Mouse (Mus musculus): ENCODE measurements around the gene Nfasc. TPM values are rescaled to one million over a fixed set of nuclear protein-coding genes. Genes with fewer than 3 reads are reported as not detected.

Nfasc gene
- polyA plus RNA-seq, 2 experiments = 0.34 to 1.1 TPM

- H3K4me2 ChIP-seq (replicated peaks; ENCODE audit: low read depth, low read length, severe bottlenecking) = no peak overlapping the region
- no peaks in the 10 kb centered on the region for H3K27me3 ChIP-seq (ENCODE audit: control insufficient read depth, insufficient read depth, low read length)
- 78% methylated on average over 9 of the region's 9 CpGs for WGBS
- no peak overlapping the region for H3K27ac ChIP-seq (replicated peaks; ENCODE audit: low read depth, low read length)
- H3K4me1 ChIP-seq (ENCODE audit: control insufficient read depth, insufficient read depth, low read length) = no peaks in the 10 kb centered on the region
- DNase-seq (ENCODE audit: low spot score) (no peak), ATAC-seq (ENCODE audit: low FRiP score, low read depth) (no peak)
- no peaks in the 10 kb centered on the region for H3K36me3 ChIP-seq (ENCODE audit: control insufficient read depth, insufficient read depth, low read length)
- H3K9ac ChIP-seq (ENCODE audit: low read depth, low read length, severe bottlenecking) = no peak overlapping the region
- H3K9me3 ChIP-seq (ENCODE audit: control insufficient read depth, low read length) = no peaks in the 10 kb centered on the region
- no peak for TF ChIP-seq POLR2A (IDR thresholded peaks at IDR 0.05; ENCODE audit: borderline replicate concordance, extremely low read depth, insufficient read depth, insufficient read length)
- no peak overlapping the region for H3K4me3 ChIP-seq (replicated peaks; ENCODE audit: low read length)
These were observed 7.8 kb upstream of the Nfasc start for GRCm38 (mm10) chr1:132749217-132749884.

GRCm38 (mm10) chr1:132746302-132746701 lies 4.7 kb upstream of the Nfasc start:
- H3K27me3 ChIP-seq (ENCODE audit: control insufficient read depth, insufficient read depth, low read length) = peaks cover 17% of the 10 kb centered on the region

GRCm38 (mm10) chr1:132745636-132746035 lies 4.0 kb upstream of the Nfasc start:
- Histone ChIP-seq H3K4me3 (replicated peaks; ENCODE audit: low read length) (no peak overlapping the region), H3K4me1 (ENCODE audit: control insufficient read depth, insufficient read depth, low read length) (peaks cover 8% of the 10 kb centered on the region), H3K4me2 (replicated peaks; ENCODE audit: low read depth, low read length, severe bottlenecking) (no peak overlapping the region), H3K27me3 (ENCODE audit: control insufficient read depth, insufficient read depth, low read length) (peaks cover 23% of the 10 kb centered on the region), H3K9me3 (ENCODE audit: control insufficient read depth, low read length) (no peaks in the 10 kb centered on the region), H3K9ac (ENCODE audit: low read depth, low read length, severe bottlenecking) (no peak overlapping the region), H3K36me3 (ENCODE audit: control insufficient read depth, insufficient read depth, low read length) (no peaks in the 10 kb centered on the region), H3K27ac (replicated peaks; ENCODE audit: low read depth, low read length) (no peak overlapping the region)
- WGBS = 67% methylated on average over 5 of the region's 6 CpGs
- no peak for TF ChIP-seq POLR2A (IDR thresholded peaks at IDR 0.05; ENCODE audit: borderline replicate concordance, extremely low read depth, insufficient read depth, insufficient read length)
- ATAC-seq (ENCODE audit: low FRiP score, low read depth) (no peak), DNase-seq (ENCODE audit: low spot score) (no peak)

More at GRCm38 (mm10) chr1:132746302-132746701, 4.7 kb upstream of the Nfasc start:
- Histone ChIP-seq H3K9ac (ENCODE audit: low read depth, low read length, severe bottlenecking) (no peak overlapping the region), H3K36me3 (ENCODE audit: control insufficient read depth, insufficient read depth, low read length) (no peaks in the 10 kb centered on the region), H3K4me3 (replicated peaks; ENCODE audit: low read length) (no peak overlapping the region), H3K27ac (replicated peaks; ENCODE audit: low read depth, low read length) (no peak overlapping the region), H3K9me3 (ENCODE audit: control insufficient read depth, low read length) (no peaks in the 10 kb centered on the region), H3K4me1 (ENCODE audit: control insufficient read depth, insufficient read depth, low read length) (peaks cover 4% of the 10 kb centered on the region; the same call in 1 of the 2 replicates), H3K4me2 (replicated peaks; ENCODE audit: low read depth, low read length, severe bottlenecking) (no peak overlapping the region)
- 87% methylated on average over 9 of the region's 9 CpGs for WGBS
- no peak for TF ChIP-seq POLR2A (IDR thresholded peaks at IDR 0.05; ENCODE audit: borderline replicate concordance, extremely low read depth, insufficient read depth, insufficient read length)
- DNase-seq (ENCODE audit: low spot score) = no peak
- no peak for ATAC-seq (ENCODE audit: low FRiP score, low read depth)

GRCm38 (mm10) chr1:132739077-132739521 lies 2.5 kb downstream of the Nfasc start:
- peaks cover 42% of the 10 kb centered on the region for H3K27me3 ChIP-seq (ENCODE audit: control insufficient read depth, insufficient read depth, low read length)
- WGBS = 3% methylated on average over 11 of the region's 11 CpGs
- H3K9ac ChIP-seq (ENCODE audit: low read depth, low read length, severe bottlenecking) = no peak overlapping the region
- ATAC-seq (ENCODE audit: low FRiP score, low read depth) (no peak), DNase-seq (ENCODE audit: low spot score) (no peak)
- no peak overlapping the region for H3K27ac ChIP-seq (replicated peaks; ENCODE audit: low read depth, low read length)
- no peaks in the 10 kb centered on the region for H3K9me3 ChIP-seq (ENCODE audit: control insufficient read depth, low read length)
- H3K4me3 ChIP-seq (replicated peaks; ENCODE audit: low read length) = no peak overlapping the region
- H3K4me2 ChIP-seq (replicated peaks; ENCODE audit: low read depth, low read length, severe bottlenecking) = no peak overlapping the region
- peaks cover 8% of the 10 kb centered on the region for H3K4me1 ChIP-seq (ENCODE audit: control insufficient read depth, insufficient read depth, low read length)
- TF ChIP-seq POLR2A (IDR thresholded peaks at IDR 0.05; ENCODE audit: borderline replicate concordance, extremely low read depth, insufficient read depth, insufficient read length) = no peak
- no peaks in the 10 kb centered on the region for H3K36me3 ChIP-seq (ENCODE audit: control insufficient read depth, insufficient read depth, low read length)

GRCm38 (mm10) chr1:132736171-132736570 lies 5.4 kb downstream of the Nfasc start:
- TF ChIP-seq POLR2A (IDR thresholded peaks at IDR 0.05; ENCODE audit: borderline replicate concordance, extremely low read depth, insufficient read depth, insufficient read length) = no peak
- Histone ChIP-seq H3K4me3 (replicated peaks; ENCODE audit: low read length) (no peak overlapping the region), H3K27ac (replicated peaks; ENCODE audit: low read depth, low read length) (no peak overlapping the region), H3K27me3 (ENCODE audit: control insufficient read depth, insufficient read depth, low read length) (peaks cover 24% of the 10 kb centered on the region), H3K9me3 (ENCODE audit: control insufficient read depth, low read length) (no peaks in the 10 kb centered on the region), H3K4me2 (replicated peaks; ENCODE audit: low read depth, low read length, severe bottlenecking) (no peak overlapping the region), H3K36me3 (ENCODE audit: control insufficient read depth, insufficient read depth, low read length) (no peaks in the 10 kb centered on the region), H3K9ac (ENCODE audit: low read depth, low read length, severe bottlenecking) (no peak overlapping the region), H3K4me1 (ENCODE audit: control insufficient read depth, insufficient read depth, low read length) (peaks cover 3% of the 10 kb centered on the region)
- WGBS = 16% methylated on average over 4 of the region's 4 CpGs
- ATAC-seq (ENCODE audit: low FRiP score, low read depth) (no peak), DNase-seq (ENCODE audit: low spot score) (no peak)

Measured in limb, embryonic 14.5 days (tissue).